Mouse (Mus musculus) MEL (cell line): ENCODE measurements around the gene Rps26.

Source experiments
- CTCF ChIP-seq, 3 experiments: IDR thresholded peaks in 2 of 3; conservative IDR thresholded peaks in 1 of 3; 2 replicates each; pipeline ENCODE4 v1.5.1; 2011 to 2012; ENCODE audit warnings: low read length in 3 of 3, low read depth in 2 of 3, mild to moderate bottlenecking in 2 of 3, improper control_type of control experiment in 1 of 3, inconsistent platforms in 1 of 3, mixed read lengths in 1 of 3, moderate library complexity in 1 of 3; ENCODE audit not compliant: control insufficient read depth in 1 of 3, insufficient read depth in 1 of 3, poor library complexity in 1 of 3, severe bottlenecking in 1 of 3
- MAFK ChIP-seq: IDR thresholded peaks from 2 replicates; pipeline ENCODE4 v1.6.1; 2011; ENCODE audit warnings: low read depth, mild to moderate bottlenecking, low read length, improper control_type of control experiment, borderline replicate concordance

DNA sequence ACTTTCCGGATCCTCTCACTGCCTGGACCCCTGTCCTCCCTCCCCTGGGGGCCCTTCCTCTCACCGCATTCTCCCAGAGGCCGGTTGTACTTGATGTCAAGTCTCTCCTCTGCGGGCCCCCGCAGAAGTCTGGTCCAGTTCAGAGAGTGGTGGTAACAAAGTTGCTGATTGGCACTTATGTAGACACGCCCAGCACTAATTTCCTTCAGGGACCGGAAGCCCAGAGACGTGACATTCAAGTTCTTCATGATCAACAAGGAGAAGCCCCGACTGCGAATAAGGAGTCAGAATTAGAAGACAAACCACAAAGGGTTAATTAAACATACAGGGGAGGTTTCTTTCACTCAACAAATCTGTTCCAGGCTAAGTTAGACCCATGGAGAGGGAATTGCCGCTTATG lies 48.2 kb downstream of the Rps26 start:
- TF ChIP-seq MAFK = no peak
- TF ChIP-seq CTCF (IDR thresholded peaks at IDR 0.05 in 2 of 3, conservative IDR thresholded peaks at IDR 0.05 in 1 of 3; ENCODE audit: control insufficient read depth in 1 of 3, insufficient read depth in 1 of 3, low read depth in 2 of 3, low read length in 3 of 3, poor library complexity in 1 of 3, severe bottlenecking in 1 of 3) = no peak
